Mouse (Mus musculus) adrenal gland, adult 2 months (tissue): ENCODE results near the gene Kcnv2. TPM values are rescaled to one million over a fixed set of nuclear protein-coding genes. Genes with fewer than 3 reads are reported as not detected.

Experiments used
- DNase-seq: peaks from one replicate; pipeline ENCODE4 v3.0.0; 2021
- long read RNA-seq: library from polyadenylated mRNA; stranded (forward); transcript quantifications from one replicate; pipeline ENCODE4 v2.0.0, GENCODE M21; 2021
- polyA plus RNA-seq: library from polyadenylated mRNA; depleted of rRNA; stranded (reverse); fragments of >200 nt; gene quantifications from 2 replicates; pipeline ENCODE4 v1.2.3, GENCODE M21; 2012; rRNA removed
- total RNA-seq, 2 experiments: library from RNA; stranded (reverse); gene quantifications; 2 replicates each; pipeline ENCODE4 v1.2.3; 2021

Kcnv2 gene
- under 1 TPM in 1 of 2 experiments, not detected in 1; 0.06 TPM for total RNA-seq
- polyA plus RNA-seq: not detected in 2 replicates
- long read RNA-seq: 0 reads

GRCm38 (mm10) chr19:27322281-27322680 is at the start of gene Kcnv2:
Gene Kcnv2 (plus strand): TSS chr19:27322588.
- DNase-seq: no peak

DNA sequence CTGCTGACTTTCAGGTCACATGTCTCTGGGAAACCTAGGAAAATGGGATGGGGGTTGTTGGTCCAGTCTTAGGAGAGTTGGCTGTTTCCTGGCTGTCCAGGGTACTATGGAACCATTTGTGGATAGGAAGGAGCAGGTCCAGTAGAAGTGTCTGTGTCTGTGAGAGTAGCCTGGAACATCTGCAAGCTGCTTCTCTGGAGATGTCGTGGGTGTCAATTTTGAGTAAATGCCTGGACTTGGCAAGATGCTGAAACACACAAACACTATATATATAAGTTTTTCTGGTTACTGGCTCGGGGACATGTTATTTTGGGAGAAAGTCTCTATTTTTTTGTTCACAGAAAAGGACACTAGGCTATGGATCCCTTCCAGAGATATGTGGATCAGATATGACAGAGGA is 49.0 kb upstream of the Kcnv2 start:
- DNase-seq: no peak

- DNase-seq: no peak
These were observed 48.0 kb upstream of the Kcnv2 start for GRCm38 (mm10) chr19:27274382-27274781.

DNA sequence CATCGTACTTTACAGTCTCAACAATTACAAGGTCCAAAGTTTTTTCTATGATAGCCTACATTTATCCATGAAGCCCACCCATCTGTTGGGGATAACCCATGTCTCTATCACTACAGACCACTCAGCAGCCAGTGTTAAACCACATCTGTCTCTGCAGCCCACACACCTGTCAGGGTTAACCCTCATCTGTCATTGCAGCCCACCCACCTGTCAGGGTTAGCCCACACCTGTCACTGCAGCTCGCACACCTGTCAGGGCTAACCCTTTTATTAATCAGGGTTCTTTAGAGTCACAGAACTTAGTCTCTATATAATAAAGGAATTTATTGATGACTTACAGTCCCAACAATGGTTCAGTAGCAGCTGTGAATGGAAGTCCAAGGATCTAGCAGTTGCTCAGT is 43.2 kb upstream of the Kcnv2 start:
- no peak for DNase-seq

GRCm38 (mm10) chr19:27310039-27310438 is 12.3 kb upstream of the Kcnv2 start:
- DNase-seq: no peak

- peak; percentile 58 for DNase-seq
These were observed 11.1 kb upstream of the Kcnv2 start for GRCm38 (mm10) chr19:27311311-27311710.

- DNase-seq: peak; percentile 85
These were observed 9.9 kb upstream of the Kcnv2 start for GRCm38 (mm10) chr19:27312266-27313079.

- peak; percentile 31 for DNase-seq
These were observed 9.3 kb upstream of the Kcnv2 start for GRCm38 (mm10) chr19:27313080-27313413.

DNA sequence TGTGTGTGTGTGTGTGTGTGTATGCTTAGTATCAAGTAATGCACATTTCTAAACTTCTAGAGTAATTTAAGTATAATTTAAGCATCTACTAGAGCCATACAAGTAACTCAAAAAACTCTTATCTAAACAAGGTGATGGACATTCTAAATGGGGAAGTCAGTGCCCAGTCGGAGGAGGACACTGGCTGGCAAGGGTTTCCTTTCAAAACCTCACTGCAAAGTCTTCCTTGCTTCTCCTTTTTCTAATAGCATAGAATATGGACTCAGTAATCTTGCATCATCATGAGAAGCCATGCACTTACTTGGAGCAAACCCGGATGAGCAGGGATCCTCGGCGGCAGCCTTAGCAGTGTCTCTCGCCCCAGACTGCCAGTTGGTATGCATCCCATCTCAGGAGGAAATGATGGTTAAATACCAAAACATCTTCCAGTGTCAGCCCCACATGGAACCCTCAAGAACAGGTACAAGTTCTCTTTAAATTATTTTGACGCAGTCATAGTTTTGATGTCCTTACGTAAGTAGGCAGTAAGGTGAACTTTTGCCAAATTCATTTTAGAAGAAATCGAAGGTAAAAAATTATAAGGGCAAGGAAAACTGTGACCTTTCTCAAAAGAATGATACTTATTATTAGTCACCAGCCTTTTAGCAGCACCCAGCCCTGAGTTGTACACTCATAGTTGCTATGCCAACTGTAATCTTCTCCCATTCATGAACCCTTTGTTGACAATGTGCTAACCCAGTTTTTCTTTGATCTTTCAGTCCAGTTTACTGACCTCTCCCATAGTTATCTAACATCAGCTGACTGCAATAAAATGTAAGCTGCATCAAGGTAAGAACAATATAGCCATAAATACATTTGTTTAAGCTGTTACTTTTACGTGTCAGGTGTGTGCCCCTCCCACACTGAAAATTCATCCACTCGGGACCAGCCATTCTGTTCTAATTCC is 5.8 kb upstream of the Kcnv2 start:
- DNase-seq: no peak

DNA sequence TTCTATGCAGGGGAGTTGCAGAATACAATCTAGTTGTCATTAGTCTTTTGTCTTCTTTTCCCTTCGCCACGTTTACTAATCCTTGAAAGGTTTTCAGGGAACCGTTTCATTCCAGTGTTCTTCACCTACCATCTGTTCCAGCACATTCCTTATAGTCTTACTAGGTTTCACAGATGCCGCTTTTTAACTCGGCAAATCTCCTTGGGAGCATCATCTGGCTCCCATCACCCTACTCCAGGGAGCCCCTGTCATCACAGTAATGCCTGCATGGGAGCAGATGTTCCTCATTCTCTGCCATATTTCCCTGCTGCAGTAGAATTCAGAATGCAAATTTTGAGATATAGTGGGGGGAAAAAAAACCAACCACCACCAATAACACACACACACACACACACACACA is 5.1 kb upstream of the Kcnv2 start:
- no peak for DNase-seq

- no peak for DNase-seq
These were observed 681 bp downstream of the Kcnv2 start for GRCm38 (mm10) chr19:27322911-27323627.

GRCm38 (mm10) chr19:27325558-27325957 is 3.2 kb downstream of the Kcnv2 start:
- DNase-seq: no peak

- DNase-seq: no peak
These were observed 5.2 kb downstream of the Kcnv2 start for GRCm38 (mm10) chr19:27327569-27327968.

- DNase-seq: no peak
These were observed 5.8 kb downstream of the Kcnv2 start for GRCm38 (mm10) chr19:27328166-27328565.

- peak; percentile 68 for DNase-seq
These were observed 6.3 kb downstream of the Kcnv2 start for GRCm38 (mm10) chr19:27328644-27329043.

DNA sequence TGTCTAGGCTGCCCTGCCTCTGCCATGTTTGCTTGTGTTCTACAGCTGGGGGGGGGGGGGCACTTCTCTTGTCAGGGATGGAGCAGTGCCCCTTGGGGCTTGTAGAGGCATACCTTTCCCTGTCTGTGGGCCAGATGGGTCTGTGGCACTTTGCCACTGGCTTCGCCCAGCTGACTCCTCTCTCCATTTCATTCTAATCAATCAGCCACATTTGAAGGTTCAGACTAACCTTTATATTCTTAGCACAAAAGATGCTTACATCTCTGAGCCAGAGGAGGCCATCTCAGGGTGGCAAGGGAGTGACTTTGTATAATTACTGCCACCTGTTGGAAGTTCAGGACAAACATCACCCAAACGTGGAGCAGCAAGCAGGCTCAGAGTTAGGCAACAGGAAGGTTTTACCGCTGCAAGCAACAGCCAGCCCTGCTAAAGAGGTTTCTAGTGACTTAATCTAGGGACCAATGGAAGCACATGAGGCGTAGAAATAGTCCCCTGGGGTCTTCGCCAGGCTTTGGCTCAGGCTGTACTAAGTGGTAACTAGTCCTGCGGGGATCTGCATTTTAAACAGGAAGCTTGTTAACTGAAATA is 9.9 kb downstream of the Kcnv2 start:
- no peak for DNase-seq

DNA sequence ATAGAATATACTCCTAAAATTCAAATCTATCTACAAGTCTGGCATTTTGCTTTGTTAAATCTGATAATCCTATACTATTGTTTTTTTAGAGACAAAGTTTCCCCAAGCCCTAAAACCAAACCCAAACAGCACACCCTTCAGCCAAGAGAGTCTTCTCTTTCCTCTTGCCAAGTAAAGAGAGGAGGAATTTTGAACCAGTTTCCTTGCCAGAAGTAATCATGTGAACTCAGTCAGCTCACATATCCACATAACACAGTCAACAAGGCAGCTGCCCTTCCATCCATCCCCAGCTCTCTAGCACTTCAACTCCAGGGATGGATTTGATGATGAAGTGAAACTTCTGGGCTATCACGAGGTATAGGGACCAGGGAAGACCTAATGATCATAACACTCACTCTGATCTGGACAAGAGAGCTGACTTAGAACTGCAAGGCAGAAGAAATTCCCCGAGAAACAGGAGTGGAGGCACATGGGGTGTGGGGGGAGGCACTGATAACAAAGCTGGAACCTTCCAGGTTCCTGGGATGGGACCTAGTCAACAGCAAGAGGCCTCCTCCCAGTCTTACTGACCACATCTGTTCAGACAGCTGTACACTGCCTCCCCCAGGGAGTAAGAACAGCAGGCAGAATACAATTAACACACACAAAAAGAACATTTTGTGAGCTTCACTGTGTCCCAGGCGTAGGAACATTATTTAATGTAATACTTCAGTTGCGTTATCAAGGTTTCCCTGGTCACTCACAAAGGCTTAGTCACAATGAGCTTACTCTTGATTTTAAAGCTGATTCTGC is 13.9 kb downstream of the Kcnv2 start:
- DNase-seq: no peak

DNA sequence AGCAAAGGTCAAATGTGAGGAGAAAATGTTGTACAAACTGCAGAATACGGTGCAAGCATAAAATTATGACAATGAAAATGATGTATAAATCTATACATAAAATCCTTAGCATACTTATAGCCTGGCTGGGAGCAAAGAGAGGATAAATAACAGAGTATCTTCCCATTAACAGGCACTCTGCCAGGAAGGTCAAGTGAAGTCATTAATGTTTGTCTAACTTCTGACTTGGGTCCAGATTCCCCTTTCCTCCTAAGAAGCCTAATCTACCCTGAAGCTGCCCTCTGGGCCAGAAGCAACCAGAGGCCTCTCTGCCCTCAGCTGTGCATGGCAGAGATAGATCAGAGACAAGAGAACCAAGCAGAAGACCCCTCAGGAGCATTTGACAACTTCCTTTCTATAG is 24.1 kb downstream of the Kcnv2 start:
- no peak for DNase-seq

DNA sequence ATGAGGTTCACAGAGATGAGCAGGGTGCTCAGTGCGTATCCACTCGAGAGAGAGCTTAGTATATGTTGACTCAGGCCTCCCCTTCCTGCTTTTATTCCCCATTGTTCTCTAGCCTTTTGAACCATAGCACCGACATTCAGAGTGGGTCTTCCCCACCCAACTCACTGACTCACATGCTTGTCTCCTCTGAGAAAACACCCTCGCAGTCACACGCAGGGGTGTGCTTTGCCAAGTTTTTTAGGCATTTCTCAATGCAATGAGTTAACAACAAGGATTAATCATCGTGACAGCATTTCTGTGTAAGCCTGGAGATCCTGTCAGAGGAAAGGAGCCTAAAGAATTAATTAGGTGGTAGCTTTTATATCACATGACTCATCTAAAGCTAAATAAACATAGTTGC is 29.3 kb downstream of the Kcnv2 start:
- DNase-seq: peak; percentile 54

- DNase-seq: no peak
These were observed 38.0 kb downstream of the Kcnv2 start for GRCm38 (mm10) chr19:27360381-27360780.

DNA sequence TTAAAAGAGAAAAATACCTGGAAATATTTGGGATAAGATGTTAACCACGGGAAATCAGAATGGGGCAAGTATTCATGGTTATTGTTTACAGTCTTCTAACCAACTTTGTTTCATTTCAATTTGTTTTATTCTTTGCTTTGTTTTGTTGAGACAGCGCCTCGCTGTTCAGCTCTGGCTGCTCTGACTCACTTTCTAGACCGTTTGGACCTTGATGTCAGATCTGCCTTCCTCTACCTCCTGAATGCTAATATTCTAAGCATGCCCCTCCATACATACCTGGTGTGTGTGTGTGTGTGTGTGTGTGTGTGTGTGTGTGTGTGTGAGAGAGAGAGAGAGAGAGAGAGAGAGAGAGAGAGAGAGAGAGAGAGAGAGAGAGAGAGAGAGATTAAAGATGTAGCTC is 41.5 kb downstream of the Kcnv2 start:
- peak; percentile 47 for DNase-seq
